Mouse (Mus musculus): ENCODE results near the gene Ifrd2. TPM values are rescaled to one million over a fixed set of nuclear protein-coding genes. Genes with fewer than 3 reads are reported as not detected.
"Not testable (repeated sequence)": the region's sequence is repeated elsewhere in the genome, so short reads cannot be mapped to it uniquely, and the experiment has no call there.

The Ifrd2 gene
- polyA plus RNA-seq, 1 experiment from 2014 or later: 61.4 TPM

- H3K9me3 ChIP-seq (ENCODE audit: control insufficient read depth, low read length): no peaks in the 10 kb centered on the region
- ATAC-seq (ENCODE audit: low FRiP score, low TSS enrichment): peak; percentile 47
- peak overlapping the region; percentile 63 for H3K4me3 ChIP-seq (ENCODE audit: low read length)
- peak overlapping the region; percentile 87 for H3K4me2 ChIP-seq (replicated peaks; ENCODE audit: low read depth, low read length)
- no peaks in the 10 kb centered on the region for H3K27me3 ChIP-seq (ENCODE audit: control insufficient read depth, insufficient read depth, low read length)
- peak overlapping the region; percentile 97 for H3K27ac ChIP-seq (ENCODE audit: low read depth, low read length)
- peak overlapping the region; percentile 86 for H3K9ac ChIP-seq (ENCODE audit: low read depth, low read length)
- peaks cover 49% of the 10 kb centered on the region for H3K4me1 ChIP-seq (ENCODE audit: control insufficient read depth, insufficient read depth, low read length)
- H3K36me3 ChIP-seq (ENCODE audit: control insufficient read depth, insufficient read depth, low read length): peaks cover 37% of the 10 kb centered on the region
- under 1% methylated on average over 23 of the region's 23 CpGs for WGBS
Observed at GRCm38 (mm10) chr9:107555031-107555457, 32.4 kb upstream of the Ifrd2 start.

- H3K4me3 ChIP-seq (ENCODE audit: low read length): peak overlapping the region; percentile 63
- peak overlapping the region; percentile 87 for H3K4me2 ChIP-seq (replicated peaks; ENCODE audit: low read depth, low read length)
- peaks cover 44% of the 10 kb centered on the region for H3K36me3 ChIP-seq (ENCODE audit: control insufficient read depth, insufficient read depth, low read length)
- H3K9ac ChIP-seq (ENCODE audit: low read depth, low read length): peak overlapping the region; percentile 86
- no peaks in the 10 kb centered on the region for H3K27me3 ChIP-seq (ENCODE audit: control insufficient read depth, insufficient read depth, low read length)
- H3K27ac ChIP-seq (ENCODE audit: low read depth, low read length): peak overlapping the region; percentile 97
- no peak for ATAC-seq (ENCODE audit: low FRiP score, low TSS enrichment)
- peaks cover 46% of the 10 kb centered on the region for H3K4me1 ChIP-seq (ENCODE audit: control insufficient read depth, insufficient read depth, low read length)
- H3K9me3 ChIP-seq (ENCODE audit: control insufficient read depth, low read length): no peaks in the 10 kb centered on the region
- WGBS: 45% methylated on average over 2 of the region's 2 CpGs
Observed at GRCm38 (mm10) chr9:107555701-107556100, 31.7 kb upstream of the Ifrd2 start.

- Histone ChIP-seq H3K36me3 (ENCODE audit: control insufficient read depth, insufficient read depth, low read length) (peaks cover 50% of the 10 kb centered on the region), H3K4me3 (ENCODE audit: low read length) (peak overlapping the region; percentile 63; the same call in 1 of the 2 replicates), H3K9me3 (ENCODE audit: control insufficient read depth, low read length) (no peaks in the 10 kb centered on the region), H3K4me1 (ENCODE audit: control insufficient read depth, insufficient read depth, low read length) (peaks cover 40% of the 10 kb centered on the region), H3K4me2 (replicated peaks; ENCODE audit: low read depth, low read length) (peak overlapping the region; percentile 87), H3K9ac (ENCODE audit: low read depth, low read length) (no peak overlapping the region), H3K27me3 (ENCODE audit: control insufficient read depth, insufficient read depth, low read length) (no peaks in the 10 kb centered on the region), H3K27ac (ENCODE audit: low read depth, low read length) (no peak overlapping the region)
- 71% methylated on average over 3 of the region's 3 CpGs for WGBS
- no peak for ATAC-seq (ENCODE audit: low FRiP score, low TSS enrichment)
Observed at GRCm38 (mm10) chr9:107556346-107556745, 31.1 kb upstream of the Ifrd2 start.

GRCm38 (mm10) chr9:107563029-107563581, 24.3 kb upstream of the Ifrd2 start, which contains the start of gene Tusc2:
Gene Tusc2 (plus strand): TSS chr9:107563255.
- H3K27me3 ChIP-seq (ENCODE audit: control insufficient read depth, insufficient read depth, low read length): no peaks in the 10 kb centered on the region
- peak within 1 kb of the TSS; percentile 63; the same call in 1 of the 2 replicates for H3K27ac ChIP-seq (ENCODE audit: low read depth, low read length)
- peak within 1 kb of the TSS; percentile 91 for H3K4me3 ChIP-seq (ENCODE audit: low read length)
- H3K9me3 ChIP-seq (ENCODE audit: control insufficient read depth, low read length): no peaks in the 10 kb centered on the region
- peak within 1 kb of the TSS; percentile 78 for H3K4me2 ChIP-seq (replicated peaks; ENCODE audit: low read depth, low read length)
- peaks cover 14% of the 10 kb centered on the region for H3K4me1 ChIP-seq (ENCODE audit: control insufficient read depth, insufficient read depth, low read length)
- WGBS: under 1% methylated on average over 34 of the region's 46 CpGs
- peaks cover 57% of the 10 kb centered on the region for H3K36me3 ChIP-seq (ENCODE audit: control insufficient read depth, insufficient read depth, low read length)
- peak within 1 kb of the TSS; percentile 78 for H3K9ac ChIP-seq (ENCODE audit: low read depth, low read length)
- peak; percentile 93 for ATAC-seq (ENCODE audit: low FRiP score, low TSS enrichment)

GRCm38 (mm10) chr9:107565556-107565955, 21.9 kb upstream of the Ifrd2 start:
- H3K27ac ChIP-seq (ENCODE audit: low read depth, low read length); H3K27me3 ChIP-seq (ENCODE audit: control insufficient read depth, insufficient read depth, low read length); H3K4me3 ChIP-seq (ENCODE audit: low read length); H3K4me2 ChIP-seq (replicated peaks; ENCODE audit: low read depth, low read length); H3K9ac ChIP-seq (ENCODE audit: low read depth, low read length); H3K9me3 ChIP-seq (ENCODE audit: control insufficient read depth, low read length); ATAC-seq (ENCODE audit: low FRiP score, low TSS enrichment): not testable (repeated sequence)
- peaks cover 23% of the 10 kb centered on the region for H3K4me1 ChIP-seq (ENCODE audit: control insufficient read depth, insufficient read depth, low read length)
- H3K36me3 ChIP-seq (ENCODE audit: control insufficient read depth, insufficient read depth, low read length): peaks cover 34% of the 10 kb centered on the region
- 49% methylated on average over 5 of the region's 5 CpGs for WGBS

GRCm38 (mm10) chr9:107566041-107566709, 21.3 kb upstream of the Ifrd2 start:
- H3K9ac ChIP-seq (ENCODE audit: low read depth, low read length): no peak overlapping the region
- WGBS: 57% methylated on average over 15 of the region's 15 CpGs
- no peaks in the 10 kb centered on the region for H3K27me3 ChIP-seq (ENCODE audit: control insufficient read depth, insufficient read depth, low read length)
- no peak for ATAC-seq (ENCODE audit: low FRiP score, low TSS enrichment)
- peak overlapping the region; percentile 83; the same call in 1 of the 2 replicates for H3K4me2 ChIP-seq (replicated peaks; ENCODE audit: low read depth, low read length)
- H3K27ac ChIP-seq (ENCODE audit: low read depth, low read length): peak overlapping the region; percentile 77; the same call in 1 of the 2 replicates
- peaks cover 34% of the 10 kb centered on the region for H3K36me3 ChIP-seq (ENCODE audit: control insufficient read depth, insufficient read depth, low read length)
- H3K4me1 ChIP-seq (ENCODE audit: control insufficient read depth, insufficient read depth, low read length): peaks cover 29% of the 10 kb centered on the region
- no peak overlapping the region for H3K4me3 ChIP-seq (ENCODE audit: low read length)
- no peaks in the 10 kb centered on the region for H3K9me3 ChIP-seq (ENCODE audit: control insufficient read depth, low read length)

GRCm38 (mm10) chr9:107566855-107567254, 20.6 kb upstream of the Ifrd2 start:
- Histone ChIP-seq H3K27ac (ENCODE audit: low read depth, low read length) (peak overlapping the region; percentile 77; the same call in 1 of the 2 replicates), H3K9me3 (ENCODE audit: control insufficient read depth, low read length) (no peaks in the 10 kb centered on the region), H3K27me3 (ENCODE audit: control insufficient read depth, insufficient read depth, low read length) (no peaks in the 10 kb centered on the region), H3K4me3 (ENCODE audit: low read length) (no peak overlapping the region), H3K9ac (ENCODE audit: low read depth, low read length) (0 out of 2 replicates have a peak overlapping the region, but pooled peaks have one; percentile 5), H3K36me3 (ENCODE audit: control insufficient read depth, insufficient read depth, low read length) (peaks cover 34% of the 10 kb centered on the region), H3K4me2 (replicated peaks; ENCODE audit: low read depth, low read length) (peak overlapping the region; percentile 83; the same call in 1 of the 2 replicates), H3K4me1 (ENCODE audit: control insufficient read depth, insufficient read depth, low read length) (peaks cover 32% of the 10 kb centered on the region)
- WGBS: 68% methylated on average over 3 of the region's 3 CpGs
- ATAC-seq (ENCODE audit: low FRiP score, low TSS enrichment): no peak

- Histone ChIP-seq H3K9ac (ENCODE audit: low read depth, low read length) (peak within 1 kb of the TSS; percentile 78), H3K4me1 (ENCODE audit: control insufficient read depth, insufficient read depth, low read length) (peaks cover 32% of the 10 kb centered on the region), H3K4me3 (ENCODE audit: low read length) (peak within 1 kb of the TSS; percentile 67), H3K4me2 (replicated peaks; ENCODE audit: low read depth, low read length) (peak within 1 kb of the TSS; percentile 83), H3K36me3 (ENCODE audit: control insufficient read depth, insufficient read depth, low read length) (peaks cover 38% of the 10 kb centered on the region), H3K27me3 (ENCODE audit: control insufficient read depth, insufficient read depth, low read length) (no peaks in the 10 kb centered on the region), H3K27ac (ENCODE audit: low read depth, low read length) (peak within 1 kb of the TSS; percentile 77), H3K9me3 (ENCODE audit: control insufficient read depth, low read length) (no peaks in the 10 kb centered on the region)
- ATAC-seq (ENCODE audit: low FRiP score, low TSS enrichment): no peak
- WGBS: 4% methylated on average over 18 of the region's 18 CpGs
Observed at GRCm38 (mm10) chr9:107567702-107568319, 19.6 kb upstream of the Ifrd2 start, which contains the start of gene Hyal2. Gene Hyal2 (plus strand): TSS chr9:107567945.
